Mouse (Mus musculus): Measurements from ENCODE around the gene Hoxa9.

- TF ChIP-seq POLR2A (IDR thresholded peaks at IDR 0.05; ENCODE audit: low read depth, low read length) = no peak
- no peak for TF ChIP-seq CTCF (IDR thresholded peaks at IDR 0.05; ENCODE audit: borderline replicate concordance, insufficient read depth, low read length)
Measured at GRCm38 (mm10) chr6:52223939-52224760, 6.7 kb downstream of the Hoxa9 start.
